Mouse (Mus musculus) urinary bladder, postnatal 14 days (tissue): Measurements from ENCODE around the gene Selenbp1.
A peak's percentile ranks its signal among the peaks of the same experiment; 100 is the strongest.
"Not testable (repeated sequence)": the region's sequence is repeated elsewhere in the genome, so short reads cannot be mapped to it uniquely, and the experiment has no call there.

Experiments
- DNase-seq: peaks from one replicate; pipeline ENCODE4 v3.0.0; 2021; ENCODE audit warnings: low spot score

Selenbp1 gene

DNA sequence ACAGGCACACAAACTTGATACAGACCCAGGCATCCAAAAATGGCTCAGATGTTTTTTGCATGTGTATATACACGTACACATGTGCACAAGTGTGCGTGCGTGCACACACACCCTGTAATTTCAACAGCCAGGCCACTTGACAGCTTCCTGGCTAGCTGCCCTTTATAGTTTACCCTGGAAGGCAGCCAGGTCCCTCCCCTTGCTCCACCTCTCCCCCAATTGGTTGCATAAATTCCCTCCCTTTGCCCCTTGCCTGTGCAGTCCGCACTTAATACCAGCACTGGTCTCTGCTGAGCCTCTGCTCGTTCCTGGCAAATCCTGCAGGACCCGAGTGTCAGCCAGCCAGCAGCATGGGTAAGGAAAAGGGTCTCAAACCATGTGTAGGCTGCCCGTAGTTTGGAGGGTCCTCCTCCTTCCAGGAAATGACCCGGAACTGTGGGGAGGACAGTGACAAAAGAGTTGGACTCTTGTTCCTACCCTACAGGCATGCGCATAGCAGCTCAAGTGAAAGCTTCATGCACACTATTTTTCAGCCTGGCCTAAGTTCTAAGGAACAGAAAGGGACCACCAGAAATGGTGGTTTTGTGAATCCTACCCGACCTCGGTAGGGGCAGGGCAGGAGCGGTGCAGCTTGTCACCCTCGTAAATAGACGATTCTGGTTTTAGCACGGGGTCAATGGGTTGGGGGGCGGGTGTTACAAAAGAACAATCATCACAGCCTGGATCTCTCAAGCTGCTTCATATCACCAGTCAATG is at the start of gene Selenbp1:
Gene Selenbp1, plus strand, starts transcription at position 248 of the 756 bp plus-strand sequence.
- DNase-seq: peak; percentile 88

DNA sequence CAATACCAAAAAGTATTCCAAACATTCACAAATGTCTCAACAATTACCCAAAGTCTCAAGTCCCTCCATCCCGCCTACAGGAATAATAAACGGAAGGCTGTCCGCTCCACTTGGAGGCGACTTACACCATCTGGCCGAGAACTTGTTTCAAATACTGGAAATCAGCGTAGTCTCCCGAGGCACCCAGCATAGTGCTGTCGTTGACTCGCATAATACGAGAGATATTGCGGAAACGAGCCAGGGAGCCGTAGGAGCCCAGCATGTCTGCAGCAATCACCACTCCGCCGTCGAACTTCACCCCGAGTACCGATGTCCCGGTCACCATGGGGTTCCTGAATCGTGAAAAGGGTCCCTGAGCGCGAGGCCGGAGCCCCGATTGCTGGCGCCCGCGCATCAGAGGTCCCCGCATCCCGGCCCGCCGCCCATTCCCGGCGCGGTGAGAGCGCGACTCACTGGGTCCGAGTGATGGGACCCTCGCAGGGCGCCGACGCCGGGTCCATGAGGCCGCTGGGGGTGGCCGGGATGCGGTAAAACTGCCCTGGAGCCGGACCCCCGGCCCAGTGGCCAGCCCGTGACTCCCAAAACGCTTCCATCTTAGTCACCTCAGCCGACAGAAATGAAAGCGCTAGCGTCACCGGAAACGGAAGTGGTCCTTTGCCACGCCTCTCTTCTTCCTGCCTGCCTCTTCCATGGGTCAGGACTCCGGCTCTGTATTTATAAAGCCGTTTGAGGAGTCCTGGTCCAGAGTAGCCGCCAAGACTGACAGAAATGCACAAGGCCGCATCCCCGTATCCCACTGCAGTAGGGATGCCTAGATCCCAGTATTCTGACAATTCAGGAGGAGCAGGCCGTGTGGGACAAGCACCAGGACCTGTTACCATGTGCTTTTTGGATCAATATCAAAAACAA is 46.3 kb upstream of the Selenbp1 start, which contains the start of gene Psmb4:
Gene Psmb4, minus strand, starts transcription at position 646 of the 909 bp plus-strand sequence.
- peak; percentile 87 for DNase-seq

DNA sequence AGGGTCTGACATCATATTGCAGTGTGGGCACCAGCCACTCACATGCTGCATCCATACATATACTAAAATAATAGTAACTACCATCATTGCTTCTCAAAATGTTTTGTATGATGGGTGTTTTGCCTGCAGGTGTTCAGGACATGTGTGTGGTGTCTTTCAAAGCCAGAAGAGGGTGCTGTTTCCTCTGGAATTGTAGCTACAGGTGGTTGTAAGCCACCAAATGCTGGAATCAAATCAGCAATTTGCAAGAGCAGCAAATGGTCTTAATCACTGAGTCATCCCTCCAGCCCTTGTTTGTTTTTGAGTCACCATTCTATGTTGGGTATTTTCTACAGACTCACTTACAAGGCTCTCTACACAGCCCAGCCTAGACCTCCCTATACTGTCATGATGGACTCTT is 44.3 kb upstream of the Selenbp1 start:
- DNase-seq: peak; percentile 55

DNA sequence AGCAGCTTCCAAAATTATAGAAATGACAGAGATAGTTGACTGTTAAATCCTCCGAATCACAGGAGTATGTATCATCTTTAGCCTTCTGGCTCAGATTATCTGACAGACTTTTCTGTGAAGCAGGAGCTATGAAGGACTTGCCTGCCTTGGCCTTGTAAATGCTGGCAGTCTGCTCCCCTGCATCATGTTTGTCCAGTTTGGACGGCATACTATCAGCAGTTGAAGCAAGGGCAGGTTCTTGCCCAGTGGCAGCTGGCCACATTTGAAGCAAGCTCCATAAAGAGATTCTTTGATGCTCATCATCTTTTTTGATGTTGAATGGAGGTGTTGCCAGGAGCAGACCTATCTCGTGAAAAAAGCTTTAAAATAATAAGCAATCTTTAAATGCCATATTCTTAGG is 38.8 kb upstream of the Selenbp1 start:
- DNase-seq: no peak

DNA sequence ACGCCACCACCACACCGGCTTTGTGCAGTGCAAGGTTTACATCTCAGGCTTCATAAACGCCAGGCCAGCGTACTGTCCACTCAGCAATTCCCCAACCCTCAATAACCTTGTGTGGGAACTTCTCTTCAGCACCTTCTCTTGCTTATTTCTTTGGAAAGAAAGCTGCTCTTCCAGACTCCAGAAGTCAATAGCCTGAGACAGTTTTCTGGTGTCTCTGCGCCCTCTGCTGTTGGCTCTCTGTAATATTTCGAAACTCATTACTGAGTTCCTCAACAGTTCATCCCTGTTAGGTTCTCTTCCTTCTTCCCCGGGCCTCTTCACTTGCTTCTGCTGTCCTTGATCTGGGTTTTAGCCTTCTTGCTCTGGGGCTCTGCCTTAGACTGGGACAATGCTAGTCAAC is 30.1 kb upstream of the Selenbp1 start:
- peak; percentile 72 for DNase-seq

DNA sequence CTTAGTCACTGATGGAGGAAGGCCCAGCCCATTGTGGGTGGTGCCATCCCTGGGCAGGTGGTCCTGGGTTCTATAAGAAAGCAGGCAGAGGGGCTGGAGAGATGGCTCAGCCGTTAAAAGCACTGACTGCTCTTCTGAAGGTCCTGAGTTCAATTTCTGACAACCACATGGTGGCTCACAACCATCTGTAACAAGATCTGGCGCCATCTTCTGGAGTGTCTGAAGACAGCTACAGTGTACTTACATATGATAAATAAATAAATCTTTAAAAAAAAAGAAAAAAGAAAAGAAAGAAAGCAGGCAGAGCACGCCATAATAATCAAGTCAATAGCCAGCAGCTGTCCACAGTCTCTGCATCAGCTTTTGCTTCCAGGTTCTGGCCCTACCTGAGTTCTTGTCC is 28.1 kb upstream of the Selenbp1 start:
- DNase-seq: not testable (repeated sequence)

DNA sequence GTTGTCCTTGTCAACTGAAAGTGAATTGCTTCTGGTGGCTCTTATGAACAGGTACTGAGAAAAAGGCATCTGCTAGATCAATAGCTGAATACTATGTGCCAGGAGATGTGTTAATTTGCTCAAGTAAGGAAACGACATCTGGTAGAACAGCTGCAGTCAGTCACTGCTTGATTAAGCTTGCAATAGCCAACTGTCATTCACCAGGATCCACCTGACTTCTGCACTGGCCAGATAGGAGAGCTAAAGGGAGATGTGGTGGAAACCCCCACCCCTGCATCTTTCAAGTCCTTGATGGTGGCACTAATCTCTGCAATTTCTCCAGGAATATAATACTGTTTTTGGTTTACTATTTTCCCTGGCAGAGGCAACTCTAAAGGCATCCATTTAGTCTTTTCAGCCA is 26.4 kb upstream of the Selenbp1 start:
- no peak for DNase-seq

DNA sequence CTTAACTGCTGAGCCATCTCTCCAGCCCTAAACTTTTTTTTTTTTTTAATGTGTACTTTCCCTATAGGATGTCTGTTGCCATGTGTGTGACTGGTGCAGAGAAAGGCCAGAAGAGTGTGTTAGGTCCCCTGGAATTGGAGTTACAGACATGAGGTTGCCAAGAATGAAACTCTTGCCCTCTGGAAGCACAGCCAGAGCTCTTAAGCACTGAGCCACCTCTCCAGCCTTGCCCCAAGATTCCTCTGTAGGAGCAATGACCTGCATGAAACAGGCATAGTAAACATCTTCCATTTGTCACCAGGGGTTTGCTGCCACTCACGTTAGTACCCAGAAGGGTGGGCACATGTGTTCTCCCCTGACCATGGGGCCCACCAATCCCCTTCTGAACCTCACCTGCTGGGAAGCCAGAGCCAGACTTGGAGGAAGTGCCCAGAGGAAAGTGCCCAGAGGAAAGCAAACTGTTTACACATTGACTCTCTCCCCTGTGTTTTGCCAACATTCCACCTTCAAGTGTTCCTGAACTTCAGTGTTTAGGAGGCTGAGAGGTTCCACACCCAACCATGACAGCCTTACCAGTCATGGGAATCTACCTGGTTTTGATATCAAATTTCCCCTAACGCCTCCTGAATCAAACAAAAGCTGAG is 21.7 kb upstream of the Selenbp1 start:
- DNase-seq: no peak

DNA sequence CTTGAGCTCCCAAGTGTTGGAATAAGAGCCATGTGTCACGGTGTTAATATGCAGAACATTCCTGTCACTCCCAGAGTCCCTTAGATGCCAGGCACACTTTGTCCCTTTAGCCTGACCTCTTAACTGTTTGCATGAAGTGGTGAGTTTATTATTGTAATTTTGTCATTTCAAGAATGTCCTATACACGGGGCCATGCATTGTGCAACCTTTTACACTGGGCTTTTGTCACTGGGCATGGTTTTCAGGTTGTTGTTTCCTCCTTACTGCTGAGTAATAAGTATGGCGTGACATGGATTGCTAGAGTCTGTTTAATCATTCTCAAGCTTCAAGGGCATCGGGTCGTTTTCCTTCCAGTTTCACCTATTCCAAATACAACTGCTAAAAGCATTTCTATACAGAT is 19.1 kb upstream of the Selenbp1 start:
- DNase-seq: no peak

DNA sequence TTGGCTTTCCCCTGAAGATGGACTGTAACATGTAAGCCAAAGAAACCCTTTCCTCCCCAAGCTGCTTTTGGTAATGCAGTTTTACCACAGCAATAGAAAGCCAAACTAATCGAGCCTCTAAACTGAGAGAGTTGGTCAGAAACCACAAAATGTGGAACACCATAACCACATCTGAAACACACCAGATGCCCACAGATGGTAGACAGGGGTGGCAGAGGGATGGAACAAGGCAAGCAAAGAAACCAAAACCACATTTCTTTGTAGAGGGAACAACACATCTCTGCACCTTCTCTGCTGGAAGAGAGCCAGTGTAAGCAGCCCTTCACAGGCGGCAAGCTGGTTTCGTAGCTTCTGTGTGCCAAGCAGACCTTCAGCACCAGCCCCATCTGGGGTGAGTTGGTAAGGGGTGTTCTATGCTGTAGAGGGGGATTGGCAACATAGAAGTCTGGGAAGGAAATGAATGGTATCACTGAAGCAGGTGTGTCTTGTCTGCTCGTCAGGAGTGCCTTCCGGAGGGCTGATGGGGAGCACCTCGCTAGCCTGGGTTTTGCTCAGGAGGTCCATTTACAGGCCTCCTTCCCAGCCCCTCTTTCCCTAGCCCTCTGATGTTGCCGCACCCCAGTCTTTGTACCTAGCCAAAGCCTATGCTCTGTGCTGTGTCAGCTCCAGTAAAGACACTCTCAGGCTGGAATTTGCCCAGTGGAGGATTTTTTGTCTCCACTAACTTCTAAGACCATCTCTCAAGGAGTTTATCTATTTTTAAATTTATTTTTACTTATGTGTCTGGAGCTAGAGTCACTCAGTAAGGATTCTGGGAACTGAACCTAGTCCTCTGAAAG is 16.7 kb upstream of the Selenbp1 start:
- no peak for DNase-seq

DNA sequence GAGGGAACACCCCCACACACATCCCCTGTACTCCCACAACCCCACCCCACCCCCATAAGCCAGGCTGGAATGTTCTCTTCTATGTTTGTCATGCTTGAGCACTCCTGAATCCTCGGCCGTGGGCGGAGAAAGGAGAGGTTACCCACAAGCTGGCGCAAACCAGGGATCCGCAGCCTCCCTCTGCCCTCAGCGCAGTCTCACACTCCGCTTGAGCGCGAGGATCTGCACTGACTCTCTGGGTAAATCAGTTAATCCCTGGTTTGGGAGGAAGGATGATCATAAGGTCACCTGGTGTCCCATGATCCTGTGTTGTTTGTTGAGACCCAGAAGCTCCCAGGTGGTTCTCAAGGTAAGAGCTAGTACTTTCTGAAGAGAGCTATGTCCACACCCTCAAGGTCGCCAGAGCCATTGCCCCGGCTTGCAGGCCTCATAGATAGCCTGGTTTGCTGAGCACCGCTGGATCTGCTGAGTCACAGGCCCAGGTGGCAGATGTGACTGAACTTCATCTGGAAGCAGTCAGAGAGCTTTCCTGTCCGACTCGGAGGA is 15.0 kb upstream of the Selenbp1 start:
- peak; percentile 36 for DNase-seq

DNA sequence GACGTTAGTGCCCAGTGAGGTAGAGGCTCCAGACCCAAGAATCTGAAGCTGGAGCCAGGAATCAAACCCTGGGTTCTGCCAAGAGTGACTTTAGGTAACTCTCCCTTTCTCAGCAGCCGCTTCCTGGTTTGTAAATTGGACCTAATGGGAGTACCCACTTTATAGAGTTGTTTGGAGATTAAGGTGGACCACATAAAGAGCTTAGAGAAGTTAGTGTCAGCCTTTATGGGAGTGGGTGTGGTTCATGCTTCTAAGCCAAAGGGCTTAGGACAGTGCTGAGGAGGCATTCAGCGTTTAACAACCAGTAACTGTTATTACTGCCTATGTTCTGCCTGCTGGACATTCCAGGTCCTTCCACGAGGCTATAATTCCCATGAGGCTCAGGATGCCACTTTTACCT is 14.0 kb upstream of the Selenbp1 start:
- DNase-seq: no peak

DNA sequence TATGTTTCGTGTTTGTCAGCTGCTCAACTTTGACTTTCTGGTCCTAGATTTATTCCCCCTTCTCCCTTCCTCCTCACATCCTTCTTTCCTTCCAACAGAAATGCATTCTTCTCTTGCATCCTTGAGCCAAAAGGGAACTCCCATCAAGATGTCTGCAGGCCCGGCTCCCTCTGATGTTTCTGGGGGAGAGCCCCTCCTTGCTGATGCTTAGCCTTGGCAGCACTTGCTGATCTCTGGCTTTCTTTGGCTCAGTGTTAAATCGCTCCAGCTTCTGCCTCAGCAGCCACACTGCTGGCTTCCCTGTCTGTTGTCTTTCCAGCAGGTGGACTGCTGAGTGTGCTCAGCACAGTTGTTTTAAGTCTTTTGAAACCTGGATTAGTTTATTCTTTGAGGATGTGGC is 11.8 kb upstream of the Selenbp1 start:
- DNase-seq: peak; percentile 31

DNA sequence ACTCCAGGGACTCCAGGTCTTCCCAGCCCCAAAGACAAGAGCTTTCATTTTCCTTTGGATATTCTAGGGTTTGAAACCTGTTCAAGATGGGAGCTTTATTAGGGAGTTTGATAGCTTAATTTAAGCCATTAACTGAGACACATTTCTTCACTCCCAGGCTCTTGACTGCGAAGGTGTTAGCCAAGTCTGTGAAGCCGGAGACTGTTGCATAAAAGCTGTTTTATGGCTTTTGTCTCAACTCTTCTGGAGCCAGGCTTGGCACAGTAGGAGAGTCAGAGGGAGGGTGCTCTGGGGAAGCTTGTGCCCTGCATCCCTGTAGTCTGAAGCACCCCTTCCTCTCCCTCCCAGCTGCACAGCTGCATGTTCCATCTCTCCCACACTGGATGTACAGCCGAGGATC is 10.5 kb upstream of the Selenbp1 start:
- DNase-seq: no peak

DNA sequence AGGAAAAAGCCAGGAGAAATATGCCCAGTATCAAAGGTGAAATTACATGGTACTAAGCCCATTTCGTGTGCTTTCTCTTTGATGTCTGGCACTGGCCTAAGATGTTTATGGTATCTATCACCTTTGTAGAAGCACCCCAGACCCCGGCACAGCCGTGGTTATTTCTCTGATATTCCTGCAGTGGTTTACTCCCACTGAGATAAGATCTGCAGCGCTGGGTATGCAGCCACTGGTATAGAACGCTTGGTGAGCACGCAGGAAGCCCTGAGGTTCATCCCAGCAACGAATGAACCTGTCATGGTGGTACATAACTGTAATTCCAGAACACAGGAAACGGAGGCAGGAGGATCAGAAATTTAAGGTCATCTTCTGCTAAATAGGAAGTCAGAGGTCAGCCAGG is 8.2 kb upstream of the Selenbp1 start:
- no peak for DNase-seq

DNA sequence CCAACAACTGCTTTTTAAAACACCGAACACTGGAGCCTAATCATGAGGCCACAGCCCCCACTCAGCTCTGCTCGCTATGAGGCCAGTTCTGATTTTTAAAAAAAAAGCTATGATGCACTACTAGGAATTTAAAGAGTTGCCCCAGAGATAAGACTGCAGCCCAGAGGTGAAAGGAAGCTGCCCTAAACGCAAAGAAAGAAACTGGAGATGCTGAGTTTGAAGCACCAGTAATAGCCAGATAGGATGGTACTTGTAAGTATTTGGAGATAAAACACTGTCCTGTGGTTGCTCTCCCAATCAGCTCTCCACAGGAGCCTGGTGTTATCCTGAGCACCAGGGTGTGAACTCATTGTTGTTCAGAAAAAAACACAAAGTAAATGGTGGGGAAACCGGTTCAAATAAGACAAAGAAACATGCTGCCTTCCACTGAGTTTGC is 6.5 kb upstream of the Selenbp1 start:
- not testable (repeated sequence) for DNase-seq

DNA sequence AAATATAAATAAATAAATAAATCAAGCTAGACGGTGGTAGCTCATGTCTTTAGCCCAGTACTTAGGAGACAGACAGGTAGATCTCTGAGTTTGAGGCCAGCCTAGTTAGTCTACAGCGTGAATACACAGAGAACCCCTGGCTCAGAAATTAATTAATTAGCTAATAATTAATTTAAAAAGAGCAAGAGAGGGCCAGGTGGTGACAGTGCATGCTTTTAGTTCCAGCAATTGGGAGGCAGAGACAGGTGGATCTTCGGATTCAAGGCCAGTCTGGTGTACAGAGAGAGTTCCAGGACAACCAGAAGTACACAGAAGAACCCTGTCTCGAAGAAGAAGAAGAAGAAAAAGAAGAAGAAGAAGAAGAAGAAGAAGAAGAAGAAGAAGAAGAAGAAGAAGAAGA is 3.9 kb upstream of the Selenbp1 start:
- DNase-seq: not testable (repeated sequence)

DNA sequence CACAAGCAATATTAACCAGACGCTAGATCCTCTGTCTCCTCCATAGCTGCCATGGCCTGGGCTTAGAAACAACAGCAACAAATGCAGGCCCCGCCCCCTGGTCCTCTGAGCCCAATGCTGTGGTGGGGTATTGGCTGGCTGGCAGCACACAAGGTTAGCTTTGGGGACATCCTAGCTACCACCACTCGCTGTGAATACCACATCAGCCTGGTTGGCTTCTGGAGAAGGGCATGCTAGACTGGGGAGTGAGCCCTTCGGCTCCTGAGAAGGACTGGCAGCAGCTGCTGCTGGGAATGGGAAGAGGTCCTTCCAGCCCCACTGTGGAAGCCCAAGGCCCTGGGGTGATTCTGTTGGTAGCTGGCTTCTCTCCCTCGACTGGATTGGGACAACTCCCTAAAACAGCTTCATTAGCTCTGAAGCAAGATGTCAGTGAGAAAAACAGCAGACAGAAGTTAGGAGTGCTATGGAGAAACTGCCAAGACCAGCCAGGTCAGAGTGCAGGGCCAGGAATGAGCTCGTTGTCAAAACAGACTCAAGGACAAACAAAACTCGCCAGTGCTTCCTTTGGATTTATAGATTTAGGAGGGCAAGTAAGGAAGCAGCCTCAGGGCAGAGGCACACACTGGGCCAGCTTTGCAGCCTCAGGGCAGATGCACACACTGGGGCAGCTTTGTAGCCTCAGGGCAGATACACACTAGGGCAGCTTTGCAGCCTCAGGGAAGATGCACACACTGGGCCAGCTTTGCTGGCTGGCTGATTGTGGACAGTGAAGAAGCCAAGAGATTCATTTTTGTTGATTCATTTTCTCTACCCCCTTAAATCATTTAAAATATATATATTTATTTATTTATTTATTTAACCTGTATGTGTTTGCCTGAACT is 2.2 kb upstream of the Selenbp1 start:
- DNase-seq: not testable (repeated sequence)

DNA sequence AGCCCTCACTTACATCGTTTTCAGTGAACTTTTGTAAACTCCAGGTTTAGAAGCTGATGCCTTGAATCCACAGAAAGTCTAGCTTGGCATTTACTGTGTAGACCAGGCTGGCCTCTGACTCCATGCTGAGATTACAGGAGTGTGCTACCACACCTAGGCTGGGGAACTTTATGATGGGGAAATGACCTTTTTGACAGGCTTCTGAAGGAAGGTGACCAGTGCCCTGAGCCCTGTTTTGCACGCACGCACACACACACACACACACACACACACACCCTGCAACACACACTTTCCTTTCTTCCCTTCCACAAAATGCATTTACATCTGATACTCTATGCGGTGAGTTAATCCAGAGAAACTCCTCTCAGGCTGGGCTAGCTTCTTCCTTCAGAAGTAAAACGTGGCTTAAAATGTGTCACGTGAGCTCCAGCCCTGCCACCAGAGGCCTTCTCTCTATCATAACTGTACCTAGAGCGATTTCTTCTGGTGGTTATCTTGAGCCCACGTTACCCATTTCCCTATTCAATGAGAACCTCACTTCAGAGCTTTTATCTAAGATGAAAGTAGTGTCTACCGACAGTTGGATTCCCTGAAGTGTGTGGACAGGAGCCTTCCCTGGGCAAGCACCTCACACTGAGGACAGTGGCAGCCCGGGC is 1.3 kb upstream of the Selenbp1 start:
- not testable (repeated sequence) for DNase-seq

DNA sequence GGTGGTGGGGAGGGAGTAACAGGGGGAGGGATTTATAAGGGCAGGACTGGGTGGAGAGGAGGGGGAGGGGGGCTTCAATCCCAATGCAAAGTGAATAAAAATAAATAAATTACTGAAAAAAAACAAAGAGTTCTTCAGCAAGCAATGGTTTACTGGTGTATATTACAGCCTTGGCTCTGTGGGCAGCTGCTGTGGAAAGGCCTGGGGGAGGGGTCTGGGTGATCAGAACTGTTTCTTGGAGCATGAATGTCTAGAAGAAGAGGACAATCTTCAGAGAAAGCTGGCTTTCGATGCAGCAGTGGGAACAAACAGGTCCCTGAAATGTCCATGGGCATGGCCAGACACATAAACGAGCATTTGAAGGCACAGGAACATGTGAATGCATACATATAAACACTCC is 577 bp upstream of the Selenbp1 start:
- not testable (repeated sequence) for DNase-seq
